Mouse (Mus musculus): Measurements from ENCODE around the gene Lhx3. TPM values are rescaled to one million over a fixed set of nuclear protein-coding genes. Genes with fewer than 3 reads are reported as not detected.
A peak's percentile ranks its signal among the peaks of the same experiment; 100 is the strongest.

Lhx3 gene
- total RNA-seq, 2 experiments from 2014 or later, result not detected

GRCm38 (mm10) chr2:26202849-26203475 is 5.1 kb downstream of the Lhx3 start:
- no peak for DNase-seq
- intact Hi-C loops (cut with DNase I), result no loop called here

GRCm38 (mm10) chr2:26201926-26202848 is 5.9 kb downstream of the Lhx3 start:
- DNase-seq, result no peak
- intact Hi-C loops (cut with DNase I), result no loop called here

GRCm38 (mm10) chr2:26198488-26198887 is 9.6 kb downstream of the Lhx3 start:
- intact Hi-C loops (cut with DNase I), result no loop called here

GRCm38 (mm10) chr2:26194552-26195339 is 13.3 kb downstream of the Lhx3 start:
- intact Hi-C loops (cut with DNase I), result no loop called here
- DNase-seq, result no peak

More at GRCm38 (mm10) chr2:26198488-26198887, 9.6 kb downstream of the Lhx3 start:
- no peak for DNase-seq

- intact Hi-C loops (cut with DNase I), result no loop called here
- DNase-seq, result peak; percentile 16 to 61
Measured at GRCm38 (mm10) chr2:26188517-26188916, 19.6 kb downstream of the Lhx3 start.

GRCm38 (mm10) chr2:26184352-26184751 is 23.7 kb downstream of the Lhx3 start:
- DNase-seq, result no peak
- intact Hi-C loops (cut with DNase I), result loop anchor here (5.0 kb wide), 1 partner anchor 43 kb away; no protein-coding TSS in a partner anchor

GRCm38 (mm10) chr2:26182646-26183045 is 25.4 kb downstream of the Lhx3 start:
- intact Hi-C loops (cut with DNase I), result loop anchor here (1.0 to 5.0 kb wide), 2 partner anchors 45 to 91 kb away; no protein-coding TSS in a partner anchor

GRCm38 (mm10) chr2:26177189-26177588 is 30.9 kb downstream of the Lhx3 start:
- DNase-seq, result no peak
- intact Hi-C loops (cut with DNase I), result no loop called here

More at GRCm38 (mm10) chr2:26182646-26183045, 25.4 kb downstream of the Lhx3 start:
- peak; percentile 55 to 70 for DNase-seq

GRCm38 (mm10) chr2:26176731-26177130 is 31.4 kb downstream of the Lhx3 start:
- no peak for DNase-seq
- intact Hi-C loops (cut with DNase I), result no loop called here

- DNase-seq, result no peak
- intact Hi-C loops (cut with DNase I), result no loop called here
Measured at GRCm38 (mm10) chr2:26175191-26175590, 32.9 kb downstream of the Lhx3 start.

- DNase-seq, result no peak
- intact Hi-C loops (cut with DNase I), result no loop called here
Measured at GRCm38 (mm10) chr2:26172166-26172565, 35.9 kb downstream of the Lhx3 start.

GRCm38 (mm10) chr2:26170376-26170775 is 37.7 kb downstream of the Lhx3 start:
- intact Hi-C loops (cut with DNase I), result no loop called here
- no peak for DNase-seq

GRCm38 (mm10) chr2:26168843-26169579 is 39.1 kb downstream of the Lhx3 start:
- no peak for DNase-seq
- intact Hi-C loops (cut with DNase I), result no loop called here

- intact Hi-C loops (cut with DNase I), result no loop called here
- no peak for DNase-seq
Measured at GRCm38 (mm10) chr2:26166890-26167289, 41.2 kb downstream of the Lhx3 start.

GRCm38 (mm10) chr2:26158064-26158463 is 50.0 kb downstream of the Lhx3 start:
- intact Hi-C loops (cut with DNase I), result no loop called here
- no peak for DNase-seq

GRCm38 (mm10) chr2:26156191-26156977 is 51.7 kb downstream of the Lhx3 start:
- DNase-seq, result no peak
- intact Hi-C loops (cut with DNase I), result no loop called here

GRCm38 (mm10) chr2:26155737-26156136 is 52.4 kb downstream of the Lhx3 start:
- no peak for DNase-seq
- intact Hi-C loops (cut with DNase I), result no loop called here

- intact Hi-C loops (cut with DNase I), result loop anchor here (1.0 to 5.0 kb wide), 2 partner anchors 73 to 119 kb away; no protein-coding TSS in a partner anchor
Measured at GRCm38 (mm10) chr2:26154586-26154985, 53.5 kb downstream of the Lhx3 start.

GRCm38 (mm10) chr2:26153909-26154340 is 54.2 kb downstream of the Lhx3 start:
- peak in 1 of 2 experiments; percentile 41 for DNase-seq
- intact Hi-C loops (cut with DNase I), result loop anchor here (1.0 to 5.0 kb wide), 2 partner anchors 73 to 119 kb away; no protein-coding TSS in a partner anchor

More at GRCm38 (mm10) chr2:26154586-26154985, 53.5 kb downstream of the Lhx3 start:
- DNase-seq, result no peak
